Mouse (Mus musculus) lung, embryonic 15.5 days (tissue): ENCODE results near the gene Hist1h2ab. TPM values are rescaled to one million over a fixed set of nuclear protein-coding genes. Genes with fewer than 3 reads are reported as not detected.
"Not testable (repeated sequence)": the region's sequence is repeated elsewhere in the genome, so short reads cannot be mapped to it uniquely, and the experiment has no call there.

Experiments used
- ATAC-seq: fragments of 200-750 bp; cut with Nextera tagmentation; 2 replicates; pipeline ENCODE4 v1.8.0; 2017; ENCODE audit warnings: moderate number of reproducible peaks, borderline replicate concordance; ENCODE audit not compliant: low FRiP score, low TSS enrichment; ENCODE audit errors: extremely low read depth
- H3K27ac ChIP-seq: fragments of 300-500 bp; sonication (generic); 2 replicates; pipeline ENCODE4 v1.5.1; 2015; ENCODE audit warnings: moderate library complexity, mild to moderate bottlenecking, inconsistent platforms
- H3K27me3 ChIP-seq: fragments of 300-500 bp; sonication (generic); 2 replicates; pipeline ENCODE4 v1.6.1; 2015; ENCODE audit warnings: inconsistent platforms
- H3K36me3 ChIP-seq: fragments of 300-500 bp; sonication (generic); 2 replicates; pipeline ENCODE4 v1.6.1; 2015; ENCODE audit warnings: inconsistent platforms
- H3K4me1 ChIP-seq: fragments of 300-500 bp; sonication (generic); 2 replicates; pipeline ENCODE4 v1.6.1; 2015; ENCODE audit warnings: inconsistent platforms
- H3K4me2 ChIP-seq: fragments of 300-500 bp; sonication (generic); 2 replicates; pipeline ENCODE4 v1.6.1; 2015; ENCODE audit warnings: inconsistent platforms, mild to moderate bottlenecking, moderate library complexity
- H3K4me3 ChIP-seq: fragments of 300-500 bp; sonication (generic); 2 replicates; pipeline ENCODE4 v1.5.1; 2015; ENCODE audit warnings: mild to moderate bottlenecking, inconsistent platforms
- H3K9ac ChIP-seq: fragments of 300-500 bp; sonication (generic); 2 replicates; pipeline ENCODE4 v1.6.1; 2015; ENCODE audit warnings: inconsistent platforms
- H3K9me3 ChIP-seq: fragments of 300-500 bp; sonication (generic); 2 replicates; pipeline ENCODE4 v1.6.1; 2016; ENCODE audit warnings: inconsistent platforms
- WGBS: fragments of 180-500 bp; shearing (Covaris S2); methylation state at CpG from one replicate; pipeline ENCODE4 v1.1.7; 2015; 5-methylcytosine and 5-hydroxymethylcytosine counted together
- polyA plus RNA-seq: library from polyadenylated mRNA; unstranded; fragments of >200 nt; fragmentation: Nextera tagmentation; extraction: Ambion mirVana; gene quantifications from 2 replicates; pipeline ENCODE4 v1.2.1, GENCODE M21; 2015

The Hist1h2ab gene
- polyA plus RNA-seq, 1 experiment from 2014 or later, result 74.3 TPM

- Histone ChIP-seq H3K36me3 (no peaks in the 10 kb centered on the region), H3K27ac (peak overlapping the region; percentile 98), H3K4me1 (peaks cover 21% of the 10 kb centered on the region), H3K27me3 (no peaks in the 10 kb centered on the region), H3K9me3 (no peaks in the 10 kb centered on the region), H3K4me2 (peak overlapping the region; percentile 63), H3K9ac (peak overlapping the region; percentile 59), H3K4me3 (peak overlapping the region; percentile 34)
- 4% methylated on average over 10 of the region's 13 CpGs for WGBS
- ATAC-seq, result peak; percentile 5; the same call in 1 of the 2 replicates
Measured at GRCm38 (mm10) chr13:23747081-23747891, 3.6 kb upstream of the Hist1h2ab start.

GRCm38 (mm10) chr13:23747892-23748288, 3.0 kb upstream of the Hist1h2ab start:
- peaks cover 24% of the 10 kb centered on the region for H3K4me1 ChIP-seq
- ATAC-seq, result no peak
- H3K27me3 ChIP-seq, result no peaks in the 10 kb centered on the region
- peak overlapping the region; percentile 63 for H3K4me2 ChIP-seq
- 2% methylated on average over 4 of the region's 4 CpGs for WGBS
- no peaks in the 10 kb centered on the region for H3K9me3 ChIP-seq
- H3K27ac ChIP-seq, result peak overlapping the region; percentile 98
- H3K4me3 ChIP-seq, result peak overlapping the region; percentile 34; the same call in 1 of the 2 replicates
- H3K36me3 ChIP-seq, result no peaks in the 10 kb centered on the region
- H3K9ac ChIP-seq, result peak overlapping the region; percentile 34

- H3K36me3 ChIP-seq, result no peaks in the 10 kb centered on the region
- H3K4me3 ChIP-seq, result no peak overlapping the region
- peak overlapping the region; percentile 87 for H3K27ac ChIP-seq
- H3K4me2 ChIP-seq, result no peak overlapping the region
- peaks cover 31% of the 10 kb centered on the region for H3K4me1 ChIP-seq
- H3K27me3 ChIP-seq, result no peaks in the 10 kb centered on the region
- no peak overlapping the region for H3K9ac ChIP-seq
- 83% methylated on average over 5 of the region's 5 CpGs for WGBS
- no peak for ATAC-seq
- H3K9me3 ChIP-seq, result no peaks in the 10 kb centered on the region
Measured at GRCm38 (mm10) chr13:23749563-23750121, 1.3 kb upstream of the Hist1h2ab start.

- peak overlapping the region; percentile 98 for H3K27ac ChIP-seq
- H3K9ac ChIP-seq, result peak overlapping the region; percentile 44
- no peaks in the 10 kb centered on the region for H3K36me3 ChIP-seq
- H3K9me3 ChIP-seq, result no peaks in the 10 kb centered on the region
- ATAC-seq, result no peak
- peak overlapping the region; percentile 59 for H3K4me2 ChIP-seq
- no peaks in the 10 kb centered on the region for H3K27me3 ChIP-seq
- WGBS, result under 1% methylated on average over 11 of the region's 11 CpGs
- H3K4me1 ChIP-seq, result peaks cover 30% of the 10 kb centered on the region
- peak overlapping the region; percentile 44 for H3K4me3 ChIP-seq
Measured at GRCm38 (mm10) chr13:23751478-23751956, 591 bp downstream of the Hist1h2ab start.

GRCm38 (mm10) chr13:23752067-23752741, 1.3 kb downstream of the Hist1h2ab start, which contains the start of gene Hist1h3b:
Gene Hist1h3b (plus strand): TSS chr13:23752267.
- Histone ChIP-seq H3K4me1 (peaks cover 28% of the 10 kb centered on the region), H3K27ac (peak within 1 kb of the TSS; percentile 98), H3K9ac (peak within 1 kb of the TSS; percentile 54), H3K4me2 (peak within 1 kb of the TSS; percentile 59), H3K4me3 (peak within 1 kb of the TSS; percentile 44)
- WGBS, result under 1% methylated on average over 18 of the region's 47 CpGs
- H3K27me3 ChIP-seq, H3K36me3 ChIP-seq, H3K9me3 ChIP-seq: not testable (repeated sequence)
- ATAC-seq, result peak; percentile 89

GRCm38 (mm10) chr13:23752742-23753172, 1.8 kb downstream of the Hist1h2ab start:
- Histone ChIP-seq H3K27me3 (no peaks in the 10 kb centered on the region), H3K9ac (peak overlapping the region; percentile 54), H3K36me3 (no peaks in the 10 kb centered on the region), H3K27ac (peak overlapping the region; percentile 87), H3K4me1 (peaks cover 27% of the 10 kb centered on the region), H3K4me2 (peak overlapping the region; percentile 52), H3K9me3 (no peaks in the 10 kb centered on the region), H3K4me3 (peak overlapping the region; percentile 39)
- WGBS, result 3% methylated on average over 6 of the region's 6 CpGs
- ATAC-seq, result no peak

GRCm38 (mm10) chr13:23753314-23754078, 2.6 kb downstream of the Hist1h2ab start:
- Histone ChIP-seq H3K4me2 (peak overlapping the region; percentile 52), H3K9ac (no peak overlapping the region), H3K4me1 (peaks cover 20% of the 10 kb centered on the region), H3K27ac (peak overlapping the region; percentile 87), H3K36me3 (no peaks in the 10 kb centered on the region), H3K27me3 (no peaks in the 10 kb centered on the region), H3K9me3 (no peaks in the 10 kb centered on the region), H3K4me3 (peak overlapping the region; percentile 39)
- no peak for ATAC-seq
- 37% methylated on average over 4 of the region's 4 CpGs for WGBS

- Histone ChIP-seq H3K27me3 (no peaks in the 10 kb centered on the region), H3K4me3 (no peak overlapping the region), H3K9ac (no peak overlapping the region), H3K36me3 (no peaks in the 10 kb centered on the region), H3K27ac (0 out of 2 replicates have a peak overlapping the region, but pooled peaks have one; percentile 1), H3K4me1 (peaks cover 25% of the 10 kb centered on the region), H3K9me3 (no peaks in the 10 kb centered on the region), H3K4me2 (no peak overlapping the region)
- ATAC-seq, result no peak
Measured at GRCm38 (mm10) chr13:23755000-23755399, 4.1 kb downstream of the Hist1h2ab start.

GRCm38 (mm10) chr13:23756790-23757189, 5.9 kb downstream of the Hist1h2ab start, which contains the start of gene Hist1h4b:
Gene Hist1h4b (plus strand): TSS chr13:23757013.
- H3K4me2 ChIP-seq, result peak within 1 kb of the TSS; percentile 66
- ATAC-seq, result peak; percentile 71; the same call in 1 of the 2 replicates

GRCm38 (mm10) chr13:23757211-23757773, 6.4 kb downstream of the Hist1h2ab start:
- Histone ChIP-seq H3K9ac (peak overlapping the region; percentile 59), H3K4me1 (peaks cover 29% of the 10 kb centered on the region), H3K4me2 (peak overlapping the region; percentile 66), H3K4me3 (peak overlapping the region; percentile 42), H3K9me3 (no peaks in the 10 kb centered on the region), H3K27me3 (no peaks in the 10 kb centered on the region), H3K36me3 (no peaks in the 10 kb centered on the region), H3K27ac (peak overlapping the region; percentile 95)
- no peak for ATAC-seq
- under 1% methylated on average over 18 of the region's 23 CpGs for WGBS

More at GRCm38 (mm10) chr13:23756790-23757189, 5.9 kb downstream of the Hist1h2ab start, which contains the start of gene Hist1h4b:
- no peaks in the 10 kb centered on the region for H3K9me3 ChIP-seq
- no peaks in the 10 kb centered on the region for H3K36me3 ChIP-seq
- H3K4me3 ChIP-seq, result peak within 1 kb of the TSS; percentile 42
- H3K9ac ChIP-seq, result peak within 1 kb of the TSS; percentile 59
- peaks cover 29% of the 10 kb centered on the region for H3K4me1 ChIP-seq
- under 1% methylated on average over 19 of the region's 22 CpGs for WGBS
- H3K27ac ChIP-seq, result peak within 1 kb of the TSS; percentile 95
- no peaks in the 10 kb centered on the region for H3K27me3 ChIP-seq

- H3K9ac ChIP-seq, result no peak overlapping the region
- WGBS, result 44% methylated on average over 3 of the region's 3 CpGs
- ATAC-seq, result no peak
- H3K27ac ChIP-seq, result peak overlapping the region; percentile 50
- no peaks in the 10 kb centered on the region for H3K27me3 ChIP-seq
- H3K4me3 ChIP-seq, result no peak overlapping the region
- no peaks in the 10 kb centered on the region for H3K9me3 ChIP-seq
- H3K4me1 ChIP-seq, result peaks cover 28% of the 10 kb centered on the region
- no peaks in the 10 kb centered on the region for H3K36me3 ChIP-seq
- H3K4me2 ChIP-seq, result peak overlapping the region; percentile 66
Measured at GRCm38 (mm10) chr13:23757921-23758320, 7.0 kb downstream of the Hist1h2ab start.
